Mouse (Mus musculus) heart, adult 2 months (tissue): Measurements from ENCODE around the gene C1qb. TPM values are rescaled to one million over a fixed set of nuclear protein-coding genes. Genes with fewer than 3 reads are reported as not detected.

ENCODE experiments used
- DNase-seq, 2 experiments: peaks; one replicate each; pipeline ENCODE4 v3.0.0; 2021
- H3K27ac ChIP-seq: fragments of 200-600 bp; 2 replicates; pipeline ENCODE4 v1.8.1; 2022
- H3K27me3 ChIP-seq: fragments of 200-500 bp; 2 replicates; pipeline ENCODE4 v1.6.1; 2012; ENCODE audit warnings: mild to moderate bottlenecking, low read length, inconsistent platforms, mixed read lengths; ENCODE audit not compliant: control insufficient read depth, insufficient read depth
- H3K36me3 ChIP-seq: fragments of 200-500 bp; 2 replicates; pipeline ENCODE4 v1.6.1; 2012; ENCODE audit warnings: low read length, inconsistent platforms; ENCODE audit not compliant: control insufficient read depth, insufficient read depth
- H3K4me1 ChIP-seq: fragments of 200-500 bp; 2 replicates; pipeline ENCODE4 v1.6.1; 2011; ENCODE audit warnings: low read length; ENCODE audit not compliant: control insufficient read depth, insufficient read depth
- H3K4me3 ChIP-seq: fragments of 200-600 bp; 2 replicates; pipeline ENCODE4 v1.8.1; 2022
- H3K79me2 ChIP-seq: fragments of 200-500 bp; replicated peaks from 2 replicates; pipeline ENCODE4 v1.6.1; 2012; ENCODE audit warnings: mild to moderate bottlenecking, inconsistent platforms, low read length, moderate library complexity, mixed read lengths; ENCODE audit not compliant: control insufficient read depth, insufficient read depth
- H3K9ac ChIP-seq: fragments of 200-500 bp; 2 replicates; pipeline ENCODE4 v1.6.1; 2012; ENCODE audit warnings: low read depth, mild to moderate bottlenecking, control low read depth, inconsistent platforms, low read length, mixed read lengths
- CTCF ChIP-seq: fragments of 200-600 bp; IDR thresholded peaks from 2 replicates; pipeline ENCODE4 v1.8.1; 2022; ENCODE audit warnings: antibody characterized with exemption, mild to moderate bottlenecking, moderate library complexity
- EP300 ChIP-seq: fragments of 200-500 bp; IDR thresholded peaks from 2 replicates; pipeline ENCODE4 v1.6.1; 2011; ENCODE audit warnings: low read depth, low read length, control low read depth; ENCODE audit not compliant: insufficient read depth
- POLR2A ChIP-seq: fragments of 200-500 bp; IDR thresholded peaks from 2 replicates; pipeline ENCODE4 v1.6.1; 2011; ENCODE audit warnings: mild to moderate bottlenecking, low read depth, low read length, control low read depth; ENCODE audit not compliant: insufficient read depth
- WGBS: fragments of 180-500 bp; shearing (Covaris S2); methylation state at CpG from one replicate; pipeline ENCODE4 v1.1.7; 2018; 5-methylcytosine and 5-hydroxymethylcytosine counted together
- intact Hi-C: fragments of 180-260 bp; cut with DNase I; formaldehyde crosslinking; loops from one replicate; pipeline ENCODE4 v1.15.1; 2025
- polyA plus RNA-seq: library from polyadenylated mRNA; depleted of rRNA; stranded (reverse); fragments of >200 nt; gene quantifications from 2 replicates; pipeline ENCODE4 v1.2.3, GENCODE M21; 2012
- total RNA-seq, 2 experiments: library from RNA; stranded (reverse); gene quantifications; 2 replicates each; pipeline ENCODE4 v1.2.3; 2021

Gene C1qb
- total and polyA plus RNA-seq, 3 experiments: 52.8 to 74.0 (median 54.8) TPM

DNA sequence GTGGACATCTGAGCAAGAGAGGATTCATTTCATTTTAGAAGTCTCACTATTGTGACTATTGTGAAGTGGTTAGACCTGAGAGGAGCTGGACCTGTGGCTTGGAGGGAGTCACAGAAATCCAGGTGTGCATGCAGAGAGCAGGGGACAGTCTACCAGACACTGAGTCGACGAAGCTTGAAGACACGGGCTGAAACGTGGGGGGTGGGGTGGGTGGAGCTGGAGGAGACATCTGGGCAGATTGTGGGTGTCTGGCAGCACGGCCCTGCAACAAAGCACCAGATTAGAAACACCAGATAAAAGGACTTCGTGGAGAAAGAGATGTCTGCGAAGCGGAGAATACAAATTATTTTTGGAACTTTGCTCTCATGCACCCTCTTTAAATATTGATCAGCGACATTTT, 22.5 kb downstream of the C1qb start:
- intact Hi-C loops: no loop called here
- 25% methylated on average over 9 of the region's 9 CpGs for WGBS
- TF ChIP-seq POLR2A: no peak
- TF ChIP-seq CTCF: no peak
- no peak for TF ChIP-seq EP300
- Histone ChIP-seq H3K9ac (no peak overlapping the region), H3K79me2 (no peaks in the 10 kb centered on the region), H3K27ac (no peak overlapping the region), H3K4me1 (no peaks in the 10 kb centered on the region), H3K4me3 (no peak overlapping the region), H3K27me3 (no peaks in the 10 kb centered on the region), H3K36me3 (no peaks in the 10 kb centered on the region)
- DNase-seq: no peak

DNA sequence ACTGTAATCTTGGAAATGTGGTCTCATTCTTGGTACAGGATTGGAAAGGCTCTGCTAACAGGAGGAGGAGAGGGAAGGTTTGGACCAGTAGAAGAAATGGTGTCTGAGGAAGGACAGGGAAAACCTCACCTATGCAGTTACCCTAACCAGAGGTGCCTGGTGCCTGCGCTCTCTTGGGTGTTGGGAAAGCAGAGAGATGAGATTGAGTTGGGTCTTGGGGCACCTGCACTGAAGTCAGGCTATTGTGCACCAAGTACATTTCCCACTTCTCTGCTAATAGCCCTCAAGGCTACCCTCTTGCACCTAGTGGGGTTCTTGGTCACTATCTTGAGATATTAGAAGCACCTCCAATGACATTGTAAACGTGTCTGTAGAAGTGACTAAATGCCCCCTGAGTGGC, 23.6 kb downstream of the C1qb start:
- no peaks in the 10 kb centered on the region; the same call in 1 of the 2 replicates for H3K27me3 ChIP-seq
- no peaks in the 10 kb centered on the region for H3K36me3 ChIP-seq
- no peak for DNase-seq
- no peak overlapping the region for H3K4me3 ChIP-seq
- TF ChIP-seq EP300 (no peak), CTCF (no peak), POLR2A (no peak)
- H3K4me1 ChIP-seq: no peaks in the 10 kb centered on the region
- intact Hi-C loops: no loop called here
- 50% methylated on average over 2 of the region's 2 CpGs for WGBS
- H3K9ac ChIP-seq: no peak overlapping the region
- H3K79me2 ChIP-seq: no peaks in the 10 kb centered on the region
- no peak overlapping the region for H3K27ac ChIP-seq

DNA sequence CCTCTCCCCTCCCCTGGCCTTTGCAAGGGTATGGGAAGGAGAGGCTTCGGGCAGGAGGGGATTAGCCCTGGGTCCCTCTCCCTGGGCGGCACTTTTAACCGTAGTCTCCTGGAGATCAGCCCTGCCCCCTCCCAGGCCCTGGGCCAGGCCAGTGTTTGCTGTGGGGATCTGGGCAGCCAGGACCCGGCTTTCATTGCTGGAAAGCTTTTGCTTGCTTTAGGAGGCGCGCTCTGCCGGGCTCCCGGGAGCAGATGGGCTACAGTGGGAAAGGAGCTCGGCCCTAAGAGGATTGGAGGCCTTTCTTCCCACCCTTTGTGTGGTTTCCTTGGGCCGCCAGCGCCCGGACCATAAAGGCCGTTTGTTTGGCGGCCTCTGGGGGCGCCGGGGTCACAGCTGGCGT, 24.2 kb downstream of the C1qb start:
- Histone ChIP-seq H3K9ac (no peak overlapping the region), H3K36me3 (no peaks in the 10 kb centered on the region), H3K4me3 (no peak overlapping the region), H3K27me3 (no peaks in the 10 kb centered on the region; the same call in 1 of the 2 replicates), H3K4me1 (no peaks in the 10 kb centered on the region), H3K79me2 (no peaks in the 10 kb centered on the region), H3K27ac (no peak overlapping the region)
- DNase-seq: no peak
- no peak for TF ChIP-seq EP300
- TF ChIP-seq CTCF: no peak
- no peak for TF ChIP-seq POLR2A
- WGBS: 9% methylated on average over 17 of the region's 17 CpGs
- intact Hi-C loops: no loop called here

DNA sequence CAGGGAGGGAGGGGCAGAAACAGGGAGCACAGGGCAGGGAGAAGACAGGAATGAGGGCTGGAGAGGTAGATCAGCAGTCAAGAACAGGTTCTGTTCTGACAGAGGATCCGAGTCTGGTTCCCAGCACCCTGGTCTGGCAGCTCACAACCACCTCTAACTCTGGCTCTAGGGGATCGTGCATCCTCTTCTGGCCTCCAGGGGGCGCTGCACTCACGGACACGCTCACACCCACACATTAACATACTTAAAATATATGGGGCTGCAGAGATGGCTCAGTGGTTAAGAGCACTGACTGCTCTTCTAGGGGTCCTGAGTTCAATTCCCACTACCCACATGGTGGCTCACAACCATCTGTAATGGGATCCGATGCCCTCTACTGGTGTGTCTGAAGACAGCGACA, 26.0 kb downstream of the C1qb start:
- Histone ChIP-seq H3K36me3 (no peaks in the 10 kb centered on the region), H3K79me2 (no peaks in the 10 kb centered on the region), H3K27me3 (no peaks in the 10 kb centered on the region; the same call in 1 of the 2 replicates), H3K9ac (no peak overlapping the region), H3K4me1 (no peaks in the 10 kb centered on the region), H3K27ac (no peak overlapping the region), H3K4me3 (no peak overlapping the region)
- TF ChIP-seq POLR2A (no peak), EP300 (no peak), CTCF (peak; percentile 33)
- 83% methylated on average over 7 of the region's 7 CpGs for WGBS
- DNase-seq: no peak
- intact Hi-C loops: no loop called here

DNA sequence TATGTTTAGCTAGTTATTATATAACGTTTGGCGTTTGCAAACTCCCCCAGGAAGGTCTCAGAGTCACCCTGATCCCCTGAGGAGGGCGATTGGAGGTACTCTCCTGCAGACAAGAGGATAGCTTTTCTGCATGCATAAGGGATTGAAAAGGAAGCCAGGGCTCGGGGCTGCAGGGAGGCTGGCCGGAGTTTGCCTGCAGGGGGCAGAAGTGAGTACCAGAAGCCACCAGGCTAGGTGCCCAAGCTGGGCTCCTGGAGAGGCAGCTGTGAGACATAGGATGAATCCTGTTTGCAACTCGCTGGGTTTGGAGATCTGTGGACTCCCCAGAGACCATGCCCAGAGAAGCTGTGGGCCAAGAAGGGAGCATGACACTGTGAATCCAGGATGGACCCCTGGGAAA, 30.9 kb downstream of the C1qb start:
- WGBS: 21% methylated on average over 6 of the region's 6 CpGs
- H3K36me3 ChIP-seq: no peaks in the 10 kb centered on the region
- no peak for TF ChIP-seq EP300
- TF ChIP-seq CTCF: peak; percentile 43
- H3K79me2 ChIP-seq: no peaks in the 10 kb centered on the region
- intact Hi-C loops: no loop called here
- no peak for DNase-seq
- no peak overlapping the region for H3K9ac ChIP-seq
- no peak overlapping the region for H3K27ac ChIP-seq
- no peak overlapping the region for H3K4me3 ChIP-seq
- no peaks in the 10 kb centered on the region; the same call in 1 of the 2 replicates for H3K27me3 ChIP-seq
- no peaks in the 10 kb centered on the region for H3K4me1 ChIP-seq

DNA sequence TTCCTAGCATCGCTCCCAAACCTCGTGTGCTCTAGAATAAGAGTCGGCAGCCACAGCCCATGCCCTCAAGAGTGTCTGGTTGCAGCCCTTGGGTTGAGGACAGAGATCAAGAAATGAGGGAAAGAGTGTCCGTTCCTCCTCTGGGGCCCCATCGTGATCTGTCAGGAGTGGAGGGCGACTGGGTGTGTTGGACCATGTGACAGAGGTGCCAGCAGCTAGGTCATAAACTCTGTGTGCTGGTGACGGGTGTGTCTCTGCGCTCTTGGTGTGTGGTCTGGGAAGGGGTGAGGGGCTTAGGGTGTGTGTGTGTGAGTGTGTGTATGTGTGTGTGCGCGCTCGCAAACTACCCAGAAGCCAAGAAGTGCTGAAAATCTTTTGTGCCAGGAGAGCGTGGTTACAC, 33.0 kb downstream of the C1qb start:
- H3K79me2 ChIP-seq: no peaks in the 10 kb centered on the region
- 82% methylated on average over 12 of the region's 12 CpGs for WGBS
- no peaks in the 10 kb centered on the region for H3K4me1 ChIP-seq
- no peak overlapping the region for H3K9ac ChIP-seq
- no peaks in the 10 kb centered on the region for H3K36me3 ChIP-seq
- no peaks in the 10 kb centered on the region; the same call in 1 of the 2 replicates for H3K27me3 ChIP-seq
- H3K4me3 ChIP-seq: no peak overlapping the region
- no peak overlapping the region for H3K27ac ChIP-seq
- no peak for DNase-seq
- TF ChIP-seq EP300: no peak
- TF ChIP-seq POLR2A: no peak
- no peak for TF ChIP-seq CTCF
- intact Hi-C loops: no loop called here

DNA sequence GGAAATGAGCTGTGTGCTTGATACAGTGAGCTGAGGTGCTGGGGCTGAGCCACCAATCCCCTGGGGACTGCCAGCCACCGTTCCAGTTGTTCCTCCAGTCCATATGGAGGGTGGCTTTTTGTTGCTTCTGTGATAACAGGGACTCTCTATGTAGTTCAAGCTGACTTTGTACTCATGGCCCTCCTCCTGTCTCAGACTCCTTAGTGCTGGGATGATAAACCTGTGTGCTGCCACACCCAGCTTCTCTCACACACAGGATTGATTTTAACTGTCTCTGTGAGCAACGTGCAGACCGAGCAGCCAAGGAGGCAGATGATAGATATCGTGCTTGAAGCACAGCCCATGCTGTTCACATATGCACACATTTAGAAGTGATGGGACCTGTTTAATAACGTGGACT, 33.9 kb downstream of the C1qb start:
- no peak for DNase-seq
- Histone ChIP-seq H3K27ac (no peak overlapping the region), H3K79me2 (no peaks in the 10 kb centered on the region), H3K27me3 (no peaks in the 10 kb centered on the region), H3K4me3 (no peak overlapping the region), H3K36me3 (no peaks in the 10 kb centered on the region), H3K4me1 (no peaks in the 10 kb centered on the region), H3K9ac (no peak overlapping the region)
- TF ChIP-seq EP300: no peak
- 64% methylated on average over 5 of the region's 5 CpGs for WGBS
- intact Hi-C loops: no loop called here
